Mouse (Mus musculus) frontal cortex, postnatal 36 days (tissue): ENCODE data around the gene Ppfibp1.

ENCODE experiments used
- DNase-seq, 2 experiments: peaks; one replicate each; pipeline ENCODE4 v3.0.0; 2022; ENCODE audit warnings: low spot score in 2 of 2

The Ppfibp1 gene

GRCm38 (mm10) chr6:147042291-147043290 is 154.3 kb downstream of the Ppfibp1 start, which contains the start of gene Mrps35:
Gene Mrps35 (plus strand): TSS chr6:147042764.
- DNase-seq: peak; percentile 86 to 91

- DNase-seq: no peak
Observed at GRCm38 (mm10) chr6:147043633-147044032, 155.3 kb downstream of the Ppfibp1 start.

GRCm38 (mm10) chr6:147049239-147049805 is 161.0 kb downstream of the Ppfibp1 start:
- DNase-seq: peak in 1 of 2 experiments; percentile 34

- DNase-seq: no peak
Observed at GRCm38 (mm10) chr6:147051666-147052065, 163.4 kb downstream of the Ppfibp1 start.

- no peak for DNase-seq
Observed at GRCm38 (mm10) chr6:147052440-147052839, 164.2 kb downstream of the Ppfibp1 start.

GRCm38 (mm10) chr6:147053785-147054646 is 165.7 kb downstream of the Ppfibp1 start:
- DNase-seq: no peak

- DNase-seq: no peak
Observed at GRCm38 (mm10) chr6:147055374-147055977, 167.2 kb downstream of the Ppfibp1 start.

- no peak for DNase-seq
Observed at GRCm38 (mm10) chr6:147059326-147059725, 171.0 kb downstream of the Ppfibp1 start.

- DNase-seq: no peak
Observed at GRCm38 (mm10) chr6:147061630-147062029, 173.3 kb downstream of the Ppfibp1 start.

GRCm38 (mm10) chr6:147062034-147062433 is 173.7 kb downstream of the Ppfibp1 start:
- no peak for DNase-seq

GRCm38 (mm10) chr6:147062694-147063093 is 174.4 kb downstream of the Ppfibp1 start:
- no peak for DNase-seq

- no peak for DNase-seq
Observed at GRCm38 (mm10) chr6:147064226-147064943, 176.1 kb downstream of the Ppfibp1 start.

GRCm38 (mm10) chr6:147064944-147065261 is 176.6 kb downstream of the Ppfibp1 start:
- no peak for DNase-seq

- no peak for DNase-seq
Observed at GRCm38 (mm10) chr6:147075808-147076387, 187.6 kb downstream of the Ppfibp1 start.

GRCm38 (mm10) chr6:147076878-147077277 is 188.6 kb downstream of the Ppfibp1 start:
- no peak for DNase-seq

GRCm38 (mm10) chr6:147079919-147080318 is 191.6 kb downstream of the Ppfibp1 start:
- DNase-seq: no peak
